Mouse (Mus musculus) B cell, adult 67 days (primary cell): ENCODE measurements around the gene Gm13084. TPM values are rescaled to one million over a fixed set of nuclear protein-coding genes. Genes with fewer than 3 reads are reported as not detected.

ENCODE experiments used
- total RNA-seq, 2 experiments: library from RNA; stranded (reverse); gene quantifications; 4 replicates each; pipeline ENCODE4 v1.2.4; 2023

The Gm13084 gene
- total RNA-seq = not detected

GRCm38 (mm10) chr4:143815993-143816392 lies at the start of gene Gm13084:
Gene Gm13084, minus strand, starts transcription at chr4:143816093.

DNA sequence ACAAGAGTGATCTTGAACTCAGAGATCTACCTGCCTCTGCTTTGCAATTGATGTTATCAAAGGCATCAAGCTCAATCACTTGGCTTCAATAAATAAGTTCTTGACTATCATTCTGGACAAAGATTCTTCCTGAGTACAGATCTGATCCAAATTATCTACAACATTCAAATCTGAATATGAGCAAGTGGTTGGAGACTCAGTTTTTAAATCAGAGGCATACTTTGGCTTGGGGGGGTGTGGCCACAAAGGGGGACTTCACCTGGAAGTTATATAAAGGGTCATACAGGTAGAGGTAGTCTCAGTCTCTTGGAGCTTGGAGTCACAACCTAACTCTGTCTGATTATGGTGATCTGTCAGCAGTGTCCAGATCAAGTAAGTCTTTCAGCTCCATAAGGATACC lies 30.3 kb upstream of the Gm13084 start, which contains the start of gene Gm13103:
Gm13103 (plus strand) TSS at position 301 of the 400 bp plus-strand sequence.

DNA sequence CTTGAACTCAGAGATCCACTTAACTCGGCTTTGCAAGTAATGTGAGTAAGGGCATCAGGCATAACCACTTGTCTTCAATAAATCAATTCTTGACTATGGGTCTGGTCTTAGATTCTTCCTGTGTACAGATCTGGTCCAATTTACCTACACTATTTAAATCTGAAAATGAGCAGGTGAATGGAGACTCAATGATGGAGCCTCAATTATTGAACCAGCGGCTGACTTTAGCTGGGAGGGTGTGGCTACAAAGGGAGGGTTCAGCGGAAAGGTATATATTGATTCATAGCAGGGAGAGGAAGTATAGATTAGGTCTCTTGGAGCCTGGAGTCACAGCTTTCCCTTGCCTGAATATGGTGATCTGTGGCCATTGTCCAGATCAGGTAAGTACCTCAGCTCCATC lies 26.8 kb downstream of the Gm13084 start, which contains the start of gene Gm13023:
Gm13023 (plus strand) TSS at position 301 of the 400 bp plus-strand sequence.

Other genes with a start within 250 kb of the Gm13084 start
- not detected for gene Gm13083, start 201.1 kb downstream of the Gm13084 start, total RNA-seq
- gene Gm13088, start 158.8 kb downstream of the Gm13084 start, total RNA-seq = not detected
- gene Gm13089, start 113.4 kb downstream of the Gm13084 start, total RNA-seq = not detected
- not detected for gene Gm13078, start 96.6 kb downstream of the Gm13084 start, total RNA-seq
- gene Gm13023, start 26.7 kb downstream of the Gm13084 start, total RNA-seq = not detected
- not detected for gene Gm13103, start 30.4 kb upstream of the Gm13084 start, total RNA-seq
- gene Pramef6, start 84.3 kb upstream of the Gm13084 start, total RNA-seq = not detected
- not detected for gene Pramef25, start 134.9 kb upstream of the Gm13084 start, total RNA-seq
- gene Gm13101, start 150.9 kb upstream of the Gm13084 start, total RNA-seq = not detected
- not detected for gene Pramef17, start 178.3 kb upstream of the Gm13084 start, total RNA-seq
- gene Pramel4, start 243.0 kb upstream of the Gm13084 start, total RNA-seq = not detected